Mouse (Mus musculus) brain, embryonic 18.5 days (tissue): Measurements from ENCODE around the gene Tmem110.

Experiments used
- DNase-seq: peaks from one replicate; pipeline ENCODE4 v3.0.0-alpha.2; 2012; ENCODE audit warnings: low read depth, low spot score

Tmem110 gene

GRCm38 (mm10) chr14:30825476-30826131, at the start of gene Tmem110:
Tmem110 (plus strand) TSS chr14:30825590.
- peak; percentile 61 for DNase-seq

DNA sequence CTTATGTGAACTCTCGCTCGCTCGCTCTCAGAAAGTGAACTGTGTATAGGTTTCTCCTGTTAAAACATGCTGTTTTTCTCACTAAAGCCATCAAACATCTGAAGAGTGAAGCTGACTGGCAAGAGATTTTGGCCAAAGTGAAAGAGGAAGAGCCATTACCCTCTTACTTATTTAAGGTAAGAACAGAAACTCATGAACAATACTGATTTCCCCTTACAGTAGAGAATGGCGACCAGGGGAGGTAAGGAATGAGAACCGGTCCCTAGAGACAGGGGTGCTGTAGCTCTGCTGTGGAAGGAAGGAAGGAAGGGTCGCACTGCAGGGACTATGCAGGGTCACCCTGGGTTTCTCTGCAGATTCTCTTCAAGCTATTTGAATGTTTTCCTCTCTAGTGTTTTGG, 40.8 kb upstream of the Tmem110 start:
- DNase-seq, result no peak

- DNase-seq, result no peak
Measured at GRCm38 (mm10) chr14:30789471-30789870, 35.9 kb upstream of the Tmem110 start.

DNA sequence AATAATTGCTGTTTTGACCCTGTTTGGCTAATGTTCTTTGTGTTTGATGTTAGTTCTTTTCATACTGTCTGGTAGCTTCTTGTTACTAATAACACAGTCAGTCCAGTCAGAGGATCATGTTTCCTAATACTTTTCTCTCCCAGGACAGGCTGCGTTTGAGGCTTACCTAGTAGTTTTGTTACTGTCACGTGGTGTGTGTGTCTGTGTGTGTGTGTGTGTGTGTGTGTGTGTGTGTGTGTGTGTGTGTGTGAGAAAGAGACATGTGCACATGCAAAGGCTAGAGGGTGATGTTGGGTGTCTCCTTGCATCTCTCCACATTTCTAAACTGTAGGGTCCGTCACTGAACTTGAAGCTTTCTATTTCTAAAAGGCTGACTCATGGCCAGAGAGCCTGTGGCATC, 32.5 kb upstream of the Tmem110 start:
- DNase-seq, result no peak

DNA sequence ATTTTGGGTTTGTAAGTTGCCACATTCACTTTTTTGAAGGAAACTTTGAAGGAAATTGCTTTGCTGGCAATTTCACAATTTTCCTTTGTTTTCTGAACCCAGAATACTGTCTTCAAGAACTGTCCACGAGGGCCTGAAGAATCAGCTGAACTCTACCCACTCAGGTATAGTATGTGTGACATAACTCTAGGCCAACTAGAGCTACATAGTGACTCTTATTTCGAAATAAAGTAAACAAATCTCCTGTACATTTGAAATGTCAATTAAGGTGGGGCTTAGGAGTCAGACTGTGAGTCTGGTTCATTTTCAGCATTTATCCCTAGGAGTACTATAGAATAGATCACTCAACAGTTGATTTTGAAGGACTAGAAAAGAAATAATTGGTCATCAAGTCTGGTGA, 23.6 kb upstream of the Tmem110 start:
- DNase-seq, result no peak

- no peak for DNase-seq
Measured at GRCm38 (mm10) chr14:30821136-30821535, 4.3 kb upstream of the Tmem110 start.

DNA sequence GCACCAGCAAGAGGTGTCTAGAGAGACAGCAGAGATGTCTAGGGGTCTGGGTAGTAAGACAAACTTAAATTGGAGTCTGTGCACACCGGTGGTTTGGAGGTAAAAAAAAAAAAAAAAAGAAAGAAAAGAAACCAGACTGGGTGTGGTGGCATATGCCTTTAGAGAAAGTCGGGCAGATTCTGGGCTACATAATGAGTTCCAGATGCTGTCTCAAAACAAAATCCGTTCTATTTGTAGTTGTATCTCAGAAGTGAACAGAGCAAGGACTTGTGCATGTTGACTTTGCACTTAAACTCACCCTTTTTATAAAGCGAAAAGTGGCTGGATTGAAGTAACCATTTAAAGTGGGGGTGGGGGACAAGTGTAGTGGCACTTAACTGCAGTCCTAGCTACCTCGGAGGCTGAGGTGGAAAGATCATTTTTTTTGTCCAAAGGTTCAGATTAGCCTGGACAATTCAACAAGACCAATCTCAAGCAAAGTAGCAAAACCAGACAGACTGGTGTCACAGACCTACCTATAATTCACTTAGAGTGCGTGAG, 864 bp upstream of the Tmem110 start:
- DNase-seq, result no peak

GRCm38 (mm10) chr14:30825021-30825475, 342 bp upstream of the Tmem110 start:
- DNase-seq, result no peak

DNA sequence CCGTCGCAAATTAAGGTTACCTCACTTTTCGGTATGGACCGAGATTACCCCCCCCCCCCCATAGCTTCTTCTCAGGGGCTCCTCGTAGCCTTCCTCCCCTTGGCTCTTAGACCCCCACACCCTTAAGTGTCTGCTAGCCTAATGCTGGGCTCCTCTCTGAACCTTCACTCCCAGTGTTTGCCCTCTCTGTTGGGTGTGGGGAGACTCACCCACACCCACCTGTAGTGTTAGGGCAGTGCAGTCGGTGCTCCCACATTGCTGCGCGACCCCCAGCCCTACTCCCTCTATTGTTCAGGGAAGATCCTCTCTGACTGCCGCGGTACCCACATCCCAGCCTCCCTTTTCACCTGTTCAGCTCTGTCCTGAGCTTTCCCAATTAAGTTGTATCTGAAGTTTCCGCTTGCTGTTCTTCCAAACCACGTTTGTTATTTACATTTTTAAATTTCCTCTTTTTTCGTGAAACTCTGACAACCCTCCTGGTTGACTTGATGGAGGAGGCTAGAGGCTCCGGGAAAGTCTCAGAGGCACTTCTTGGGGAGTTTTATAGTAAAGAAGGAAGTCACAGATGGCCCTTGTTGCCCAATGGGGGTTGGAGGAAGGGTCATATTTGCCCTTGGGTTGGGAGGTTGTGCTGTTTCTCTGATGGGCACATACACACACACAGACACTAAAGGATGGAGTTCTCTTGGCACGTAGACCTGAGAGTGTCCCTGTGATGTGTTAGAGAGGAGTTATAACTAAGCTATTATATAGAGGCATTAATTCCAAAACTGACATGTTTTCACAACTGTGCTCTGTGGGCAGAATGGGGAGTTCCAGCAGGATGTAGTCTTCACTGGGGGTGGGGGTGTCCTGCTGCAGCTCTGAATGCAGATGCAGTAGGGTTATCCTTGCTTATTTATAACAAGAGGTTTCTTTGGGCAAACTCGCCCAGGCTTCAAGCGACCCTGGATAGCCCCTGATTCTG, 1.1 kb downstream of the Tmem110 start:
- no peak for DNase-seq

DNA sequence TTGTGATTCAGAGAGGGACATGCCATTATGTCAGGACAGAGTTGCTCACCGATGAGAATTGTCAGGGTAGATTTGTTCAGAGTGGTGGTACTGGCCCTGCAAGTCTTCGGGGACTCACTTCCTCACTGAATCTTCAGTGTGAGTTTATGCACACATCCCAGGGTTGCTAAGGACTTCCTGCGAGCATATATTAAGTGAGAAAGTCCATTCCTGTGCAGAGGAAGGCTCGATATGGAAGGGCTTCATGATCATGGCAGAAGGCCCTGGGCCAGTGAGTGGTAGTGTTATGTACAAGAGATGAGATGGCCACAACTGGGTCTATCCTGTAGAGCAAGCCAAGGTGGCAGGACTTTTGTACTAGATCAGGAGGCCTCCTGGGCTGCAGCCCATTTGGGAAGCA, 2.1 kb downstream of the Tmem110 start:
- no peak for DNase-seq

DNA sequence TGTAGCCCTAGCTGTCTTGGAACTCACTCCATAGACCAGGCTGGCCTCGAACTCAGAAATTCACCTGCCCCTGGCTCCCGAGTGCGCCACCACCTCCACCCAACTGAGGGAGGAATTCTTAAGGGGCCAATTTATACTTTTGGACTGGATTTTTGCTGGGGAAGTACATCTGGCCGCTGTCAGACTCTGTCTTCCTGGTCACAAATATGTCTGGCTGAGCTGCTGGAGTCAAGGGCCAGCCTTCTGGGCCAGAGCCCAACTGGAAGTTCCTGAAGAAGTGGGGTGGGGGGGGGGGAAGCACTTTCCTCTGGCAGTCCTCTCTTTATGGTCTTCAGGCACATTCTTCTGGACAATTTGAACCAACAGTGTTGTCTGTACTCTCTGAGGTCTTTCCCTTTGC, 2.7 kb downstream of the Tmem110 start:
- DNase-seq, result no peak

DNA sequence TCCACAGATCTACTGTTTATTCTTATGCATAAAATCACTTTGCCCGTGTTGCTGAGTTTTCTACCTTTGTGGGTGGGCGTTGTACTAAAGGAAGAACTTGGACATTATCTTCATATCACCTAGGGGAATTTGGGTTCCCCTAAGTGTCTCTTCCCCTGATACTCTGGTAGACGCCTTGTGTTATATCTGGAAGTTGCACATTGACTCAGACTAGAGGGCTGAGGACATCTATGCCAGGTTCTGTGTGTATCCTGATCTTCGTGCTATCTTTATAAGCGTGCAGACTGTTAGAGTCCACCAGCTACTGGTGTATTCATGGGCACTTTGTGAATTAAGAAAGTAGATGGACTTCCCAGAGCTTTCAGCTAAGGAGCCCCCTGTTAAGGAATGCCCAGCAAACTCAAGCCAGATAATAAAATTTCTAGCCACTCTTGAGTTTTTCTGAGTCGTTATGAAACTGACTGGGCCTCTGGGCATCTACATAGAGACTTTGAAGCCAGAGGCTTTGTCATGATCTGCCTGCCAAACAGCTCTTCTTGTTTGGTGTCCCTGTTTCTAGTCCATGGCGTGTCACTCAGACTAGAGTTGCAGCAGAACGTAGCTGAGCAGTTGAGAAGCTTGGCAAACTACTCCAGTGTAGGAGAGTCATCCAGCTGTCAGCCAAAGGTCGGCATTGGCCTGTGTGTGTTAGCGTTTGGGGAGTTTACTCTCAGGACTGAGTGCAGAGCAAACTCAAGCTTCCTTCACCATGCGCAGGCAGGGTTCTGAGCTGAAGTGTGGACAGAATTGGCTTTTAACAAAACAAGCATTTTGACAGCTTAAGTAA, 3.5 kb downstream of the Tmem110 start:
- no peak for DNase-seq

GRCm38 (mm10) chr14:30837416-30837996, 12.1 kb downstream of the Tmem110 start:
- no peak for DNase-seq

DNA sequence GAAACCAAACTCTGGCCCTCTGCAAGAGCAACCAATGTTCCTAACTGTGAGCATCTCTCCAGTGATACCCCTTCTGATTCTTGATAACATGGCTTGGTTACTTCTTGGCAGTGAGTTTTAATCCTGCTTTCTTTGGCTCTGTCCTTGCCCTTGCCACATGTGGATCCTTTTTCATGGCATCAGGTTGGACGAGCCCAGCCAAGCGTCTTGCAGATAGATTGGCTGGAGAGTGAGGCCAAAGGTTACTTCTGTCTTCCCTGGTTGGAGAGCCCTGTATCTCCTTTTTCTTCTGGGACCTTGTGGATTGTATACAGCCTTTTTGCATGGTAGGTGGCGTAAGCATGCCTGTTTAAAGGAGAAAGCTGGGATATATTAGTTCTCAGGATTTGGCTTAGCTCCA, 18.3 kb downstream of the Tmem110 start:
- no peak for DNase-seq

DNA sequence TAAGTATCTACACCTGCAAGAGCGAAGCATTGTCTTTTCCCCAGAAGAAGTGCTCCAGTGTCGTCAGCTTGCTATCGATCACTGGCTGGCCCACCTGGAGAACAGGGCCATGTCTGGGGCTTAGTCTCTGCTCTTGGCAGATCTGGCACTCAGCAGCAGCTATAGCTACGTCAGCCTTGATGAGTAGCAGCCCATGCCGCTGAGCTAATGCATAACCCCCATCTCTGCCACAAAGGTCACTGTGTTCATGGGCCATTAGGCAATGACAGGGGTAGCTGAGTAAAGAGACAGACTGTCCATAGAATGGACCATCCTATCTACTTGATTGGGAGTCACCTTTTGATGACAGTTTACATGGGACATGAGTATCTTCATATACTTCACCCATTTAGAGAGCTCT, 25.1 kb downstream of the Tmem110 start:
- DNase-seq, result no peak

DNA sequence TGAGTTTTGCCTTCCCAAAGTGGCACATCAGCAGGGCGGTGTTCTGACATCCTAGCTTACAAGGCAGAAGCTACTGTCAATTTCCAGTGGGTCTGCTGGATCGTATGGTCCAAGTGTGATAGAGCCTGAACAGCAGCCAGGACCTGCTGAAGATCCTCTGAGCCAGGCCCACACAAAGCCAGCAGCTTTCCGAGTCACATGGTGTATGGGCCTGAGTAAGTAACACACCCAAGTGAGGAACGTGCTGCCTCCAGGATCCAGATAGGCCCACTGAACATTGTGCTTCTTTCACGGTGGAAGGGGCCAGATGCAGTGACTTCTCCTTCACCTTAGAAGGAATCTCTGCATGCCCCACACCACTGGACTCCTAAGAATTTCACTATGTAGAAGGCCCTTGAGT, 26.9 kb downstream of the Tmem110 start:
- no peak for DNase-seq

- no peak for DNase-seq
Measured at GRCm38 (mm10) chr14:30855316-30855715, 29.9 kb downstream of the Tmem110 start.

- no peak for DNase-seq
Measured at GRCm38 (mm10) chr14:30856885-30857507, 31.6 kb downstream of the Tmem110 start.

DNA sequence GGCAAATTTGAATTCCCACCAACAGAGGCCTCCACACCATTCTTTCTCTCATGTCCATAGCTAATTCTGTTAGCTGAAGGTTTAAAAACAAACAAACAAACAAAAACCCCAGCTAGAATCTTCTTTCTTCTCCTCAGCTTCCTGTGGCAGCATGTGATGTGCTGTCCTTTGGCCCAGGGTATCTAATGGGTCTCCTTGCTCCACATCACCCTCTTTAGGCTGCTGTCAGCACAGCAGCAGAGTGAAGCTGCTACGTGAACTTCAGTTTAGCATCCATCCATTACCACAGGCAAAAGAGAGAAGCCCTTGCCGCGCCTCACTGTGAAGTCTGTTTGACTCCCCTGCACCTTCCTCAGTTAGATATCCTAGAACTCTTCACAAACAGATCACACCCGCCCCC, 32.6 kb downstream of the Tmem110 start:
- no peak for DNase-seq

DNA sequence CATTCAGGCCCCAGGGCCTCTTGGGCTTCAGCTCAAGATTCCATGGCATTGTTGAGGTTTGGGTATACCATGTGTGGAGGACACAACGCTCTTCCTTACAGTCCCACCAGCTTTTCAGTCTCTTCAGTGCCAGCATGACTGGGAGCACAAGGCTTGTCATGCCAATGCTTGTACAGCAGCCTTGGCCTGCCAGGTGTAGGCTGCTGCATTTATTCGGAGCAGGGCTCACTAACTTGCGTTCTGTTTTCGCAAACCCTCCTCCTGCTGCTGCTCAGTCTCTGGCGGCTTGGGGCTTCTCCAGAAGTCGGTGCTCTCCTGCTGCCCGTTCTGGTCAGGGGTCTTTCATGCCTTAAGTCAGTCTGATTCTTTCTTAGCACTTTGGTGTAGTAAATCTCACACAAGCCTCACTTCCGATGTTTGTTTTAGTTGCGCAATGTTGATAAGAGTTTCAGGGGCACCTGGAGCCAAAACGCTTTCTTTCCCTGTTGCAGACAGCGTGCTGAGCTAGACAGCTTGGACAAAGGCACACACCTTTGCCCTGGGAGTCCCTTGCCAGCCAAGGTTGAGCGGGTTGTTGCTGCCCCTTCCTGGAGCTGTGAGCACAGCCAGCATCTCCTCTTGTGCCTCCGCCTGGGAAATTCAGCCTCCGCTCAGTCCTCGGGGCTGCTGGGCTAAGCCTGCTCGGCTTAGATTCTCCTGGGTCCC, 36.2 kb downstream of the Tmem110 start:
- DNase-seq, result no peak
